Comparison of ENCODE assay signal across 22 mouse cellular contexts in genomic region chr9:33892001-33892400, GRCm38 (mm10).
A peak's percentile ranks its signal among the peaks of the same experiment; 100 is the strongest.
DNase-seq lines count a peak whose midpoint lies in the region; ATAC-seq lines count a peak whose summit lies in the region.
"Had no signal": no experiment of that assay in that cellular context is flagged by ENCODE, and none has a peak within 500 bp of the region (broad histone marks: within the 10 kb centered on the region; RNA-seq: fewer than 3 reads in every experiment).

No protein-coding gene starts in this region.

- H3K4me3 ChIP-seq in embryonic facial prominence, embryonic 14.5 days (ENCODE audit: low read depth, low read length): no peak overlapping the region
- H3K4me3 ChIP-seq: heart, embryonic 10.5 days; left cerebral cortex, adult 2 months; limb, embryonic 10.5 days; midbrain, embryonic 13.5 days; neural tube, embryonic 13.5 days had no signal

- H3K9me3 ChIP-seq in embryonic facial prominence, embryonic 14.5 days (ENCODE audit: control insufficient read depth, low read length): no peaks in the 10 kb centered on the region
- H3K9me3 ChIP-seq: heart, embryonic 10.5 days; limb, embryonic 10.5 days; midbrain, embryonic 13.5 days; neural tube, embryonic 13.5 days had no signal

- ATAC-seq in embryonic facial prominence, embryonic 14.5 days (ENCODE audit: low read depth): peak; percentile 41
- ATAC-seq: activated CD4-positive, CD25-positive, alpha-beta regulatory T cell, adult 4 months; forebrain, embryonic 16.5 days; hindbrain, embryonic 16.5 days; liver, postnatal 0 days; midbrain, embryonic 13.5 days had no signal

- H3K4me1 ChIP-seq in embryonic facial prominence, embryonic 14.5 days (ENCODE audit: control insufficient read depth, insufficient read depth, low read length): no peaks in the 10 kb centered on the region
- H3K4me1 ChIP-seq: heart, embryonic 10.5 days; midbrain, embryonic 13.5 days had no signal

- no peak overlapping the region for H3K27ac ChIP-seq in embryonic facial prominence, embryonic 14.5 days (replicated peaks; ENCODE audit: low read depth, low read length)
- H3K27ac ChIP-seq: heart, embryonic 10.5 days; left cerebral cortex, adult 2 months; limb, embryonic 10.5 days; midbrain, embryonic 13.5 days; neural tube, embryonic 13.5 days had no signal

- H3K27me3 ChIP-seq in embryonic facial prominence, embryonic 14.5 days (replicated peaks; ENCODE audit: control insufficient read depth, insufficient read depth, low read length): no peaks in the 10 kb centered on the region
- H3K27me3 ChIP-seq: midbrain, embryonic 13.5 days; neural tube, embryonic 13.5 days had no signal

- no peaks in the 10 kb centered on the region for H3K36me3 ChIP-seq in embryonic facial prominence, embryonic 14.5 days (ENCODE audit: control insufficient read depth, insufficient read depth, low read length)
- H3K36me3 ChIP-seq: heart, embryonic 10.5 days; limb, embryonic 10.5 days; midbrain, embryonic 13.5 days; neural tube, embryonic 13.5 days had no signal

- DNase-seq in heart, adult 11 months: peak; percentile 88
- no peak for DNase-seq in heart, postnatal 14 days
- DNase-seq in kidney, postnatal 14 days: peak; percentile 2
- no peak for DNase-seq in kidney, adult 9 months
- DNase-seq in embryonic facial prominence, embryonic 14.5 days (ENCODE audit: low spot score): peak; percentile 73
- no peak for DNase-seq in lung, postnatal 14 days
- DNase-seq in spleen, postnatal 4 days (ENCODE audit: low spot score in 2 of 2): no peak
- DNase-seq: adrenal gland, postnatal 10 days; cerebellum, adult 9-11 months; gastrocnemius, postnatal 25 days; liver, postnatal 0 days; lung, postnatal 10 days; right cerebral cortex, adult 18-20 months; thymus, postnatal 14 days had no signal

- no peak overlapping the region for H3K4me2 ChIP-seq in embryonic facial prominence, embryonic 14.5 days (ENCODE audit: low read depth, low read length)
- H3K4me2 ChIP-seq: midbrain, embryonic 13.5 days; neural tube, embryonic 13.5 days had no signal

- no peak overlapping the region for H3K9ac ChIP-seq in embryonic facial prominence, embryonic 14.5 days (ENCODE audit: low read depth, low read length)
- H3K9ac ChIP-seq: liver, postnatal 0 days; midbrain, embryonic 13.5 days; neural tube, embryonic 13.5 days had no signal

- WGBS in embryonic facial prominence, embryonic 14.5 days: 16% methylated on average over 3 of the region's 3 CpGs

- intact Hi-C loops in heart, postnatal 14 days (cut with DNase I): no loop called here

Comparison
In these comparisons a context has a peak if more than half of its experiments do, and no peak if none do; other contexts are left out.
1. DNase-seq: peak in heart, adult 11 months (single experiment), kidney, postnatal 14 days (single experiment) and embryonic facial prominence, embryonic 14.5 days (single experiment); none in heart, postnatal 14 days (0 of 2), kidney, adult 9 months (single experiment), lung, postnatal 14 days (single experiment) and spleen, postnatal 4 days (0 of 2).